Mouse (Mus musculus): ENCODE data around the gene Higd1c. TPM values are rescaled to one million over a fixed set of nuclear protein-coding genes. Genes with fewer than 3 reads are reported as not detected.

Gene Higd1c
- polyA plus RNA-seq, 1 experiment from 2014 or later = not detected

DNA sequence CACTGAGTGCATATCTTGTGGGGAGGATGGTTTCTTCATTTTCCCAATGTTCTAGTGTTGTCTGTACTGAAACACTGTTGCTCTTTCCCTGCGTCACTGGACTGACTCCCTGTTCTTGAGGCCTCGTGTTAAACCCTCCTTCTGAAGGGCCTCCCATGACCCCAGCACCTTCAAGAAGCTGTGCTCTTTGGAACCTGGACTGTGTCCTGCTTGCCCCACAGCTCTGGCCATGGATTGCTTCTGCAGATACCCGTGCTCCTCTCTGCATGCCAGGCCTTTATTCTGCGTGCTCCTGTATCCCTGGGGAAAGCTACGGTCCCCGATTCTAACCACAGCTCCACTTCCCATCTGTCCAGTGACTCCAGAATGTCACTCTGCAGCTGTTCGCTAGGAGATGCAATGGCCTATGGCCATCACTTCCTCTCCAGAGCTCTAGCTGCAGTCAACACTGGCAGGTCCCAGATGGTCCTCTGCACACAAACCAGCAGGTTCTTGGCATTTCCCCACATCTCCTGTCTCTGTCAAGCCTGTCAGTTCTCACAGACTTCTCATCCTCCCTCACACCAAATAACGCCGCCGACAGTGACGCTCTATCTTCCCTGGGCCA is 65.7 kb downstream of the Higd1c start:
- 73% methylated on average over 11 of the region's 11 CpGs for WGBS

DNA sequence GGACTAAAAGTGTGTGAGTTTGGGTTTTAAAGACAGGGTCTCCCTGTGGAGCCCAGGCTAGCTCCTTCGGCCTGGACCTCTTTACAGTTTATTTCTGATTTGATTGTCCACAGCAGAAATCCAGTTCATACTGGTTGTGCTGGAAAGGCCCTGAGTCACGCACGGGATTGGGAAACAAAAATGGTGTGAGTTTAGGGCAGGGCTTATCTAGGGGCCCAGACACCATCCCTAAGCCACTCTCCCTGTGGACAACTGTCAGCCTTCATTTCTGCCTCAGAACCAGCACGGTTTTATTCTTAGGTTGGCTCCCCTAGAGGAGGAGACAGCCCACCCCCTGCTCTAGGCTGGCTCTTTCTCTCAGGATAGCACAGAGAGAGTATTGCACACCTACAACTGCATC is 68.9 kb downstream of the Higd1c start:
- WGBS = 71% methylated on average over 4 of the region's 4 CpGs
- H3K36me3 ChIP-seq = no peaks in the 10 kb centered on the region
- peaks cover 4% of the 10 kb centered on the region for H3K4me1 ChIP-seq
- no peak overlapping the region for H3K9ac ChIP-seq
- H3K27me3 ChIP-seq = no peaks in the 10 kb centered on the region
- H3K4me2 ChIP-seq = no peak overlapping the region
- H3K27ac ChIP-seq = no peak overlapping the region
- no peak overlapping the region for H3K4me3 ChIP-seq
- no peaks in the 10 kb centered on the region for H3K9me3 ChIP-seq
- no peak for ATAC-seq (ENCODE audit: insufficient number of reproducible peaks, low FRiP score, low TSS enrichment, low read depth)

More for the DNA sequence above, 65.7 kb downstream of the Higd1c start:
- H3K36me3 ChIP-seq = no peaks in the 10 kb centered on the region
- no peak overlapping the region for H3K27ac ChIP-seq
- peaks cover 6% of the 10 kb centered on the region for H3K4me1 ChIP-seq
- no peak overlapping the region for H3K4me3 ChIP-seq
- no peak overlapping the region for H3K4me2 ChIP-seq
- ATAC-seq (ENCODE audit: insufficient number of reproducible peaks, low FRiP score, low TSS enrichment, low read depth) = no peak
- H3K27me3 ChIP-seq = peaks cover 4% of the 10 kb centered on the region; the same call in 1 of the 2 replicates
- H3K9ac ChIP-seq = no peak overlapping the region
- H3K9me3 ChIP-seq = no peaks in the 10 kb centered on the region

Other genes starting within 250 kb of the Higd1c start
- 38.0 and 45.8 TPM in 2 replicates for gene Atf1, start 136.7 kb upstream of the Higd1c start, polyA plus RNA-seq (2015; fragmentation: Nextera tagmentation; extraction: Ambion mirVana)
- gene Tmprss12, start 83.7 kb upstream of the Higd1c start, polyA plus RNA-seq (2015; fragmentation: Nextera tagmentation; extraction: Ambion mirVana) = not detected in 2 replicates
- 4.8 and 6.3 TPM in 2 replicates for gene Mettl7a1, start 60.4 kb upstream of the Higd1c start, polyA plus RNA-seq (2015; fragmentation: Nextera tagmentation; extraction: Ambion mirVana)
- 0.35 and 0.71 TPM in 2 replicates for gene Mettl7a3, start 29.6 kb upstream of the Higd1c start, polyA plus RNA-seq (2015; fragmentation: Nextera tagmentation; extraction: Ambion mirVana)
- gene Methig1, start 11.4 kb upstream of the Higd1c start, polyA plus RNA-seq (2015; fragmentation: Nextera tagmentation; extraction: Ambion mirVana) = not detected in 2 replicates
- gene Mettl7a2, start 11.3 kb upstream of the Higd1c start, polyA plus RNA-seq (2015; fragmentation: Nextera tagmentation; extraction: Ambion mirVana) = not detected in 2 replicates
- gene Gm5475, start 57.6 kb downstream of the Higd1c start, polyA plus RNA-seq (2015; fragmentation: Nextera tagmentation; extraction: Ambion mirVana) = 0.06 TPM in 1 of 2 replicates, not detected in the other
- 20.6 and 21.6 TPM in 2 replicates for gene Slc11a2, start 60.5 kb downstream of the Higd1c start, polyA plus RNA-seq (2015; fragmentation: Nextera tagmentation; extraction: Ambion mirVana)
- 29.6 and 30.5 TPM in 2 replicates for gene Letmd1, start 104.5 kb downstream of the Higd1c start, polyA plus RNA-seq (2015; fragmentation: Nextera tagmentation; extraction: Ambion mirVana)
- gene Csrnp2, start 130.9 kb downstream of the Higd1c start, polyA plus RNA-seq (2015; fragmentation: Nextera tagmentation; extraction: Ambion mirVana) = 13.6 and 15.9 TPM in 2 replicates
- 24.9 and 25.4 TPM in 2 replicates for gene Tfcp2, start 187.5 kb downstream of the Higd1c start, polyA plus RNA-seq (2015; fragmentation: Nextera tagmentation; extraction: Ambion mirVana)
- 4.9 and 7.4 TPM in 2 replicates for gene Pou6f1, start 235.4 kb downstream of the Higd1c start, polyA plus RNA-seq (2015; fragmentation: Nextera tagmentation; extraction: Ambion mirVana)

Measured in limb, embryonic 15.5 days (tissue).